Comparison of ENCODE assay signal across 8 mouse cellular contexts in the genomic region with DNA sequence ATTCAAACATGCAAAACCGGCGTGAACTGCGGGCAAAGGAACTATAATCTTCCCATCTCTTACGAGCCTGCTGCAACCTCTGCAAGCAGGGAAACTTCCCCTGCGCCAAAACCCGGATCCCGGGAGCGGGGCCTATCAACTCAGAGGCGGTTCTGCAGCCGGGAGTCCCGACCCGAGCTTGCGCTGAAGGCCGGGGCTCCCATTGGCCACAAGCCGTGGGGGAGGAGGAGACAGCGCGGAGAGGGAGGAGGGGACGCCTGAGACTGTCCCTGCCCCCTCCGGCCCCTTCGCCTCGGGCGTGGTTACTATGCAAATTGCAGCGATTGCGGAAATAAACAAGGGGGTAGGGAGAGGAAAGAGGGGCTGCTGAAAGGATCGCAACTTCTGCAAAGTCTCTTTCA. TPM values are rescaled to one million over a fixed set of nuclear protein-coding genes. Genes with fewer than 3 reads are reported as not detected.
DNase-seq lines count a peak whose midpoint lies in the region; ATAC-seq lines count a peak whose summit lies in the region.

No protein-coding gene starts in this region.

- no peaks in the 10 kb centered on the region for H3K36me3 ChIP-seq in hindbrain, embryonic 15.5 days

- H3K4me2 ChIP-seq in hindbrain, embryonic 15.5 days: peak overlapping the region; percentile 86

- DNase-seq in WW6 (ENCODE audit: low read depth, low spot score): peak; percentile 82
- DNase-seq in cerebellum, postnatal 36 days: peak; percentile 95 to 98
- peak; percentile 95 to 97 for DNase-seq in frontal cortex, postnatal 36 days (ENCODE audit: low spot score in 2 of 2)
- DNase-seq in left cerebral cortex, adult 18-20 months (ENCODE audit: low spot score in 2 of 2): peak; percentile 91 to 95
- peak; percentile 98 to 99 for DNase-seq in lung, postnatal 4 days
- peak; percentile 98 for DNase-seq in retina, postnatal 1 day
- DNase-seq in thymus, postnatal 4 days: peak; percentile 92

- no peaks in the 10 kb centered on the region for H3K9me3 ChIP-seq in hindbrain, embryonic 15.5 days

- peaks cover 29% of the 10 kb centered on the region for H3K4me1 ChIP-seq in hindbrain, embryonic 15.5 days (replicated peaks)

- H3K9ac ChIP-seq in hindbrain, embryonic 15.5 days: peak overlapping the region; percentile 30

- under 1% methylated on average over 25 of the region's 25 CpGs for WGBS in hindbrain, embryonic 15.5 days

- H3K27ac ChIP-seq in hindbrain, embryonic 15.5 days (replicated peaks): peak overlapping the region; percentile 74

- H3K4me3 ChIP-seq in hindbrain, embryonic 15.5 days: peak overlapping the region; percentile 56

- peak; percentile 93 for ATAC-seq in hindbrain, embryonic 15.5 days (ENCODE audit: low FRiP score, low read depth)

- H3K27me3 ChIP-seq in hindbrain, embryonic 15.5 days: 0 out of 2 replicates have a peak, but pooled peaks cover 3% of the 10 kb centered on the region

RNA-seq across cellular contexts. Expression of a gene that starts 0.5 kb away (rescaled TPM):
- polyA plus RNA-seq in hindbrain, embryonic 15.5 days (2015; fragmentation: Nextera tagmentation; extraction: Ambion mirVana): 39.5 and 47.1 TPM in 2 replicates
- 10 to 100 TPM; 54.8 to 59.7 TPM for total RNA-seq in left cerebral cortex, adult 18-20 months (2021)

RNA-seq across cellular contexts. Expression of a gene that starts 5.8 kb away (rescaled TPM):
- 20.2 and 23.1 TPM in 2 replicates for polyA plus RNA-seq in hindbrain, embryonic 15.5 days (2015; fragmentation: Nextera tagmentation; extraction: Ambion mirVana)
- total RNA-seq in left cerebral cortex, adult 18-20 months (2021): 1 to 10 TPM; 6.1 to 7.4 TPM

Comparison
In these comparisons a context has a peak if more than half of its experiments do, and no peak if none do; other contexts are left out.
1. Peak in every context shown above with its lines: DNase-seq, ATAC-seq, H3K4me3 ChIP-seq and H3K27ac ChIP-seq.